Mouse (Mus musculus) lung, postnatal 14 days (tissue): ENCODE data around the gene Hhex.

Source experiments
- DNase-seq: peaks from one replicate; pipeline ENCODE4 v3.0.0; 2021

Gene Hhex

DNA sequence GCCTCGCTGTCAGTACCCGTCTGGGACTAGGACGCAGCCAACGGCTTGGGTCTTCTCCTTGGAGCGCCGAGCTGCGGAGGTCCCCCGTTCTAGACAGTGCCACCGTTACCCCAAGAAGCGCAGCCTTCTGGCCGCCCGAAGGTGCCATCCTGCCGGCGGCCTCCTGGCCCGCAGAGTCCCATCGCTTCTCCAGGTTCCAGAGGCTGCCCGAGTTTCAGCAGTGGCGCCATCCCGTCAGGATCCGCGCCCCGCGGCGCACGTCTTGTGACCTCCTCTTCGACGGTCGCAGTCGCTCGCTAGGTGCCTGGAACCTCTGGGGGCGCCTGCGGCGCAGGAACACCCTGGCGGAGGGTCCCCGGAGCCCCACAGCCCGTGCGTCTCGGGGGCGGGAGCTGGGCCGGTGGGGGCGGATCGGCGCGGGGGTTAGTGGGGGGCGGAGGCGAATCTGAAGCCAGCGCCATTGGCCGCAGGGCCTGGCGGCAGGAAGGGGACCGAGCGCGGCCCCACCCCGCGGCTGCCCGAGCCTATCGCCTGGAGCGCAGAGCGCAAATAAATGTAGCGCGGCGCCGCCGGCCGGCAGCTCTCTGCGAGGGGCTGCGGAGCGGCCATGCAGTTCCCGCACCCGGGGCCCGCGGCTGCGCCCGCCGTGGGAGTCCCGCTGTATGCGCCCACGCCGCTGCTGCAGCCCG lies at the start of gene Hhex:
Hhex (plus strand) TSS at position 548 of the 689 bp plus-strand sequence.
- DNase-seq: peak; percentile 89

DNA sequence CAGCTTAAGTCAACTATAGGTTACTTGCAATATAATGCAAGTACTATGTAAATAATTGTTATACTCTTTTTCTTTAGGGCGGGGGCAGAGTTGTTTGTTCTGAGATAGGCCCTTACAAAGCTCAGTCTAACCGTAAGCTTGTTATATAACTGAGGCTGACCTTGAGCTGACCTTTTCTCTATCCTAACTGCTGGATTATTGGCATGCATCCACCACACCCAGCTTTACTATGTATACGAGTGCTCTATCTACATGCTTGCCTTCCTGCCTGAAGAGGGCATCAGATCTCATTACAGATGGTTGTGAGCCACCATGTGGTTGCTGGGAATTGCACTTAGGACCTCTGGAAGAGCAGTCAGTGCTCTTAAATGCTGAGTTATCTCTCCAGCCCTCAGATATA lies 48.5 kb upstream of the Hhex start:
- DNase-seq: no peak

GRCm38 (mm10) chr19:37391869-37392268 lies 42.7 kb upstream of the Hhex start:
- DNase-seq: no peak

- DNase-seq: no peak
Observed at GRCm38 (mm10) chr19:37396279-37396678, 38.3 kb upstream of the Hhex start.

GRCm38 (mm10) chr19:37400936-37401335 lies 33.7 kb upstream of the Hhex start:
- DNase-seq: no peak

DNA sequence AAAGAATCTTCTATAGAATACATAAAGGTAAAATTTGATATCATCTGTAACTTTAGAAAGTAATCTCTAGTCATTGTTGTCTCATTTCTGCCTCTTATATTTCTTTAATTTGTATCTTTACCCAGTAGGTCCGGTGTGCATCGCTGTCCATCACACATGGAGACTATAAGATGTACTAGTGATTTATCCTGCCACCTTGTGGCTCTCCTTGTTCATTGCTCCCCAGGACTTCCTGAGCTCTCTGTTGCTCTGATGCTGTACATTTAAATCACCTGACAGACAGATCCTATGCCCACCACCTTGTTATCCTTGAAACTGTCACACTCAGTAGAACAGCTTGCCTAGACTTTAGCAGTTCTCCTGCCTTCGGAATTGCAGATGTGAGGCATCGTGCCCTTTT lies 16.3 kb upstream of the Hhex start:
- DNase-seq: peak; percentile 45

- DNase-seq: peak; percentile 73
Observed at GRCm38 (mm10) chr19:37419613-37420012, 15.0 kb upstream of the Hhex start.

DNA sequence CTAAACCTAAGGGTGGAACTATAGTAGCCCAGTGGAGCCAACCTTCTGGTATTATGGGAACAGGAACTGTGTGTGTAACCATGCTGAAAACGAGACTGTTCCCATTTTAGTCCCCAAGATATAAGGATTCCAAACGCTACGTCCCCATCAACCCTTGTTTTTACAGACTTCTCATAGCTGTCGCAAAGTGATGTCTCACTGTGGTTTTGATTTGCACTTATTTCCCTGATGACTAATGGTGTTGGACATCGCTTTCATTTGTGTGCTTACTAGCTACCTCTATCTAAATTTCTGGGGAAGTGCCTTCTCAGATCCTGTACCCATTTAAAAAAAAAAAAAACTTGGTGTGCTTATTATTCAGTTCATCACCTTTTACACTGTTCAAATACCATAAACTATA lies 6.0 kb upstream of the Hhex start:
- no peak for DNase-seq

DNA sequence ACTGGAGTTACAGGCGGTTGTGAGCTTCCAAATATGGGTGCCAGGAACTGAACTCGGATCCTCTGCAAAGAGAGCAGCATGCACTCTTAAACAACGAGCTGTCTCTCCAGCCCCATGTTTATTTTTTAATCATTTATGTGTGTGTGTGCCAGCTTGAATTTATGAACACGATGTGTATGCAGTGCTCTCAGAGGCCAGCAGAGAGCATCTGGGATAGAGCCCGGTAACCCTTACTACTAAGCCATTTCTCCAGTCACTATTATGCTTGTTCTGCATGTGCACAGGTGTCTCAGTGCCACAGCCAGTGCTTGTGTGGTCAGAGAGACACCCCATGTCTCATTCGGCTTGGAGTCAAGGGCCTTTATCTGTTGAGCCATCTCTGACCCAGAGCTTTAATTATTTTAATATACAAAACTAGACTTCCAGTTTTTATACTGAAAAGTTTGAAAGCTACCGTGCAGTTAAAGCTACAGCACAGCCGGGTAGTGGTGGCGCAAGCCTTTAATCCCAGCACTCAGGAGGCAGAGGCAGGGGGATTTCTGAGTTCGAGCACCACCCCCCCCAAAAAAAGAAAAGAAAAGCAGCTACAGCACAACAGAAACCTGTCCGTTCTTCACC lies 3.4 kb upstream of the Hhex start:
- DNase-seq: no peak

- DNase-seq: no peak
Observed at GRCm38 (mm10) chr19:37432868-37433570, 1.6 kb upstream of the Hhex start.

DNA sequence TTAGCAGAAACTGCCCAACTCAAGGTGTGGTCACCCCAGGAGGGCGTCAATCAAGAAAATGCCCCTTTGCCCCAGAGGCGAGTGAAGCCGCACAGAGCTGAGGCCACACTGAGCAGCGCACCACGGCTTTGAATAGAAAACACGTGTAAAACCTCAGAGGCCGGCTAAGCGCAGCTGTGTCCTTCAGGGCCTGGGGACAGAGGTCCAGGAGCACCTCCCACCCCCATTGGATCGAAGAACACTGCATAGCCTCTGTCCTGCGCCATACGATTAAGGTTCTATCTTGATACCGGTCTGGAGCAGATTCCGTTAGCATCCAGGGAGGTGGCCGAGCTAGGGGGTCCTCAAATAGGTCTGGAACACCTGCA lies 731 bp upstream of the Hhex start:
- peak; percentile 15 for DNase-seq

DNA sequence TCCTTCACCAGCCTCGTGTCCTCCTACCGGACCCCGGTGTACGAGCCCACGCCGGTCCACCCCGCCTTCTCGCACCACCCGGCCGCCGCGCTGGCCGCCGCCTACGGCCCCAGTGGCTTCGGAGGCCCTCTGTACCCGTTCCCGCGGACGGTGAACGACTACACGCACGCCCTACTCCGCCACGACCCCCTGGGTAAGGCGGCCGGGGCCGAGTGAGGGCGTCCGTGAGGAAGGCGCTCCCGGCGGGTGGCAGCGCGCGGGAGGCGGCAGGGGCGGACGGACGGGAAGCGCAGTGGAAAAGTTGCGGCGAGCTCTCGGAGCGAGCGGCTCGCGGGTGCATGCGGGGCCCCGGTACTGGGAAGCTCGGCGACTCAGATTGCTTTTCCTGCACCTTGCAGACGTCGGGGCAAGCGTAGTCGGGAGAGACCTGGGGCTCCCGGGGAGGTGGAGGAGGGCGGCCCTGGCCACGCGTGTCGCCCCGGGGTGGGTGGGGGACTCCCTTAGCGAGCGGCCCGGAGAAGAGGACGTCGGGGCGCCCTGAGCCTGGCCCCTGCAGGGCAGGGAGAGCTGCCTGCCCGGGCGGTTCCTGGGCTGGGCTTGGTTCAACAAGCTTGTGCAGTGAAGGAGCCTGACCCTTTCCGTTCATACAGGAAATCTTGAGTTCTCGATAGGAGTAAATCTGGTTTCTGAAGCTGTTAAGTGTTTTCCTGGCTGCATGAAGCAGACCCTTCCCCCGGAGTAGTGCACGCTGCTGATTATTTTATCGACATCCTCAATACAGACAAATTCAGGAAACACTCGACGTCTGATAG lies 637 bp downstream of the Hhex start:
- DNase-seq: peak; percentile 70

DNA sequence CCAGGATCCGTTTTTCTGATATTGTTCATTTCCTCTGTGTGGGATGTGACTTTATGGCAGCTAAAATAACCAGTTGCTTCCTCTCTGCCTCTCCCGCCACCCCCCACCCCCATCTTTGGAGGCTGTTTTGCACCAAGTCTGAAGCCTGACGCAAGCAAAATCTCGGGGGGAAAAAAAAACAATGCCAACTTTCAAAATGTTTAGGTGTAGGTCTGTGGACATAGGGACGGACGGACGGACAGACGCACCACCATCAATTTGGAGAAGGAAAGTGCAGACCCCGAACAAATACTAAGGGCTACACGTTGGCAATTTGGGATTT lies 1.2 kb downstream of the Hhex start:
- no peak for DNase-seq

DNA sequence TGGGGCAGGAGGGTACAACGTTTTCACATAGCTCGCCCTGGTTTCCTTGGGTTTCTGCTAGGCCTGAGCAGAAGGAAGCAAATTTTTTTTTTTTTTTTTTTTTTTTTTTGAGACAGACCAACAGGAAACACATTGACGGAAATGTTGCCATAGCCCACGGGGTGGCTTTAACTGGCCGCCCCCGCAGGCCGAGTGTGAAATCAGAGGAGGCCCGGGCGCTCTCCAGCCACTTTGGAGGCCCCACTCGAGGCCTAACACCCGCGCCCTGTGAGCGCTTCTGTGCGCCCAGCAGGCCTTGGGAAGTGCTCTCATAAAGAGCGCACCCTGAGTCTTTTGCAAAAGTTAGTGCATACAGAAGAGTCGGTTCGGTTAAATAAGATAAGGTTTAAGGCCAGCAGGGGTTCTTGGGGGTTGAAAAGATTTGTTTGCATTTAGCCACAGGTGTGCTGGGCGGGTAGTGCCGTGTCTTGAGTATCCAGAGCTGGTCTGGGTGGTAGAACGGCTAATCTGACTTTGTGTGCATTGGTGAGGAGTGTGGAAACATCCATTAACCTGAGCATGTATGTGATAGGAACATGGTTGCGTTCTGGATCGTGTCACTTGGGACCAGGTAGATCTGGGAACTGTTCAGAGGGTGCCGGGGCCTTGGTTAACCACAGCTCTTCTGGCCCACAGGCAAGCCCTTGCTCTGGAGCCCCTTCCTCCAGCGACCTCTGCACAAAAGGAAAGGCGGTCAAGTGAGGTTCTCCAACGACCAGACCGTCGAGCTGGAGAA lies 2.1 kb downstream of the Hhex start:
- DNase-seq: peak; percentile 29

DNA sequence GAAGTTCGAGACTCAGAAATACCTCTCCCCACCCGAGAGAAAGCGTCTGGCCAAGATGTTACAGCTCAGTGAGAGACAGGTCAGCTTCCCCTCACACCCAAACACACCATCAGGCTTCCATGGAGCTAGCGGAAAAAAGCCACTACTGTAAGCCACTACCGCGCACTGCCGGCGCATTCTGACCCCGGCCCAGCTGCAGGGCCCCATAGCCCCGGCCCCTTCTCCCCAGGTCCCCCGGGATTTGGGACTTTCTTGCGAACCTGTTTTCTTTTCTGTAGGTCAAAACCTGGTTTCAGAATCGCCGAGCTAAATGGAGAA lies 2.6 kb downstream of the Hhex start:
- no peak for DNase-seq

- DNase-seq: no peak
Observed at GRCm38 (mm10) chr19:37440181-37440580, 5.6 kb downstream of the Hhex start.

GRCm38 (mm10) chr19:37440708-37441475 lies 6.3 kb downstream of the Hhex start:
- no peak for DNase-seq

DNA sequence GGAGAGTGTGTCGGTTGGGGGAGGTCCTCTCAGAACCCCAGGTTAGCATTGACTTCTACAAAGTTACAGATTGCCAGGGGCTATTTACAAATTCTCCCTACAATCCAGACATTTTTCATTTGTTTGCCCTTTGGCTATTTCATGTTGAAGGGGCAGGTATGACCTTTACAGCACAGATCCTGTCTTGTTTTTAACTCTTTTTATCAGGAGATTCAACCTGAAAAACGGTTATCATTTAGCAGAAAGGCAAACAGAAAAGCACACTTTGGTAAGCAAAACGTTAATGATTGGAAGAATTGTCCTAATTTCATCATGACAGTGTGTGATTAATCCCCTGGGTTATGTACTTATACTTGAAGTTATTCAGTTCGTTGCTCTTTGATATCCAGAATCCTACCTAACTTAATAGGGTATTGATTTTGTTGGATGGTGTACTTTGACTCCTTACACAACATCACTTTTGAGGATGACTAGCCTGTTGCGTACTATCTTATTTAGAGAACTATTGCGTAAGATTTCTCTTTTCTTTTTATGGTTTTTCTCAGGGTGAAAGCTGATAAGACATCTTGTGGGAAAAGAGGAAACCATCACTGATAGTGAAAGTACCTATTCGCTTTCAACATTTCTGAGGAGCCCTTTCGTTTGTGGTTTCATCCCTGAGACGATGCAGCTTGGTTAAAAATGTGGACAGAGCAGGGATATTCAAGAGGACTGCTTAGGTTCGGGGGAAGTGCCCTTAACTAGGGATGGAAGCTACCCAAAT lies 8.1 kb downstream of the Hhex start:
- no peak for DNase-seq

DNA sequence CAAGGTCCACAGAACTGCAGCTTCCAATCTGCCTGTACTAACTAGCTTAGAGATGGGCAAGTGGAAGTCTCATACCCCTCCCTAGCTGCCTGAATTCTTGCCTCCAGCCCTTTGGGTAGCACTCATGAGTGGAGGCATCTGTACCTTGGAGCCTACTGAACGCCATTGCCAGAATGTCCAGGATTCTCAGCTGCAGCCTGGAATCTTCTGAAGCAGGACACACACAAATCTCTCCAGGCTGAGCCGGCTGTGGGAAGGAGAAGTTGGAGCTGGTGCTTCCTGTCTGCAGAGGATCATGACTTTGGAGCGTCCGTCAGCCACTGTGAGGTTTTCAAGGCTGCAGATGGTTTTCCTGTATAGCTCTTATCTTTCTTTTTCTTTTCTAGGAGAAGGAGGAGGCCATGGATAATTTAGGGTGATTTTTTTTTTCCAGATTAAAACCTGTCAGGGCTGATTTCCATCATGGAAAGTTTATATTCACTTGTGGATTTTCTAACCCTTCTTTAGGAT lies 9.1 kb downstream of the Hhex start:
- DNase-seq: no peak

DNA sequence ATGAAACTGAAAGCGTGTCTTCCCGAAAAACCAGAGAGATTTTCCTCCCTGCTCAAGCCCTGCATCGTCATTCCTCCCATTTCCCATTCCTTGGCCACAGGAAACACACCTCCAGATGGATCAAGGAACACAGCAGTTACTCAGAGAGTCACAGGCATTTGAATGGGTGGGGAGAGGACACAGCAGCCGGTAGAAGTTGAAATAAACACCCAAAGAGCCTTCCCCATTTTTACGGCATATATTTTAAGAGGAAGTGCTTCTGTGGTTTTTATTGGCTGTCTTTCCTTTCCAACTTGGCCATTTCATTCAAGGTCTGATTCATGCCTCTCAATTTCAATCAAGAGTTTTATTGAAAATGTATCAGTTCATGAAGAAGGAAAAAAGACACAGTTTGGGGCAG lies 13.6 kb downstream of the Hhex start:
- DNase-seq: no peak

- DNase-seq: no peak
Observed at GRCm38 (mm10) chr19:37449246-37449645, 14.6 kb downstream of the Hhex start.
